Mouse (Mus musculus) NIH3T3 (cell line): ENCODE data around the gene Kcnk15.

ENCODE experiments used
- DNase-seq: peaks from one replicate; pipeline ENCODE4 v3.0.0-alpha.2; 2012; ENCODE audit warnings: low read depth

The Kcnk15 gene

GRCm38 (mm10) chr2:163853461-163853901 lies at the start of gene Kcnk15:
Kcnk15 (plus strand) TSS chr2:163853651.
- DNase-seq, result peak; percentile 35

DNA sequence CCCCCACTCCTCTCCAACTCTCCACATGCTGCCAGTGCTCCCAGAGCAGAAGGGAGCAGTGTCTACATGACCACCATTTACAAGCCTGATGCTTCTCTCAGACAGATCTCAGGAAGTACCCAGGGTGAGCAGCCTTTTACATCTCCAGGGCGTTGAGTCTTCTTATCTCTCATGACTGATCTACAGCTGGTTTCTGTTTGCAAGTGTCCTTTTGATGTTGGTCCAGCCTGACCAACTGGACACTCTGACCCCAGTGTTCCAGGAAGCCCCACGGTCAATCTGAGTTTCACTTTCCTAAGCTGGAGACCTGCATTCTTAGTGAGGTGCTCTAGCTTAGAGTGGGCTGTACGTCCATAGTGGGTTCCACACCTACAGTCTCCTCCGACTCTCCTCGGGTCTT lies 49.6 kb upstream of the Kcnk15 start:
- DNase-seq, result peak; percentile 31

- DNase-seq, result no peak
Observed at GRCm38 (mm10) chr2:163809166-163809565, 44.3 kb upstream of the Kcnk15 start.

GRCm38 (mm10) chr2:163809704-163810103 lies 43.7 kb upstream of the Kcnk15 start:
- no peak for DNase-seq

DNA sequence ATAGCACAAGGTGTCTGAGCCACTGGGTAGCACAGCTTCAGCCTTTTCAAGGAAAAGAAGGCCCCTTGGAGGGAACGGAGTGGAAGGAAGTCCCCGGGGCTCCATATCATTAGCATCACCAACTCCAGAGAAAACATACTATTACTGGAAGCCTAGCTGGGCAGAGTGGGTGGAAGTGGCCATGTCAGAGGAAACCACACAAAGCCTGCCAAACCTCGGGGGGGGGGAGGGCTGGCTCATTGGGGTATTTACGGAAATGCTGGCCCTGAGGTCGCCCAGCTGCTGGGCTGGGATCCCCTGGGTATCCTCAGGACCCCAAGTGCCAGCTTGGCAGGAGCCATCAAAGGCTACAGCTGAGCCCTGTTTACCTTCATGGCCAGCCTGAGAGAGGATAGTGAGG lies 40.4 kb upstream of the Kcnk15 start:
- DNase-seq, result peak; percentile 54

GRCm38 (mm10) chr2:163814739-163815465 lies 38.5 kb upstream of the Kcnk15 start:
- DNase-seq, result peak; percentile 89

DNA sequence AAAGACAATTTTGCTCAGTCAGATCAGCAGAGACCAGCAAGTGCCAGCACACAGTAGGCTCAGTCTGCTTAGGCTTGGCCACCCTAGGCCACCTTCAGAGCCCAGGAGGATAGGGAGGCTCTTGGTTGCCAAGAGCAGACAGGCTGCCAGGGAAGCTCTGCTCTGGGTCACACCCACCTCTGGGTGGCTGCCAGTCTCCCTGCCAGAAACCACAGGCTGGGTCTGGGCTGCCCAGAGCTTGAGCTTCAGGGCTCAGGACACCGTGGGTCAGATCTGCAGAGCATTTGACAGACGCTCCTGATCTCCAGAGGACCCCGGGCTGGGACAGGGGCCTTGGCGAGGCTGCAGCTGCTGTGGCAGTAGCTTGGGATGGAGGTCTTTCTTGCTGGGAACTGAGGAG lies 32.8 kb upstream of the Kcnk15 start, which contains the start of gene Ccn5:
TSS of gene Ccn5 (plus strand) at position 255 of the 400 bp plus-strand sequence.
- DNase-seq, result peak; percentile 93

- peak; percentile 85 for DNase-seq
Observed at GRCm38 (mm10) chr2:163823248-163823647, 30.2 kb upstream of the Kcnk15 start.

DNA sequence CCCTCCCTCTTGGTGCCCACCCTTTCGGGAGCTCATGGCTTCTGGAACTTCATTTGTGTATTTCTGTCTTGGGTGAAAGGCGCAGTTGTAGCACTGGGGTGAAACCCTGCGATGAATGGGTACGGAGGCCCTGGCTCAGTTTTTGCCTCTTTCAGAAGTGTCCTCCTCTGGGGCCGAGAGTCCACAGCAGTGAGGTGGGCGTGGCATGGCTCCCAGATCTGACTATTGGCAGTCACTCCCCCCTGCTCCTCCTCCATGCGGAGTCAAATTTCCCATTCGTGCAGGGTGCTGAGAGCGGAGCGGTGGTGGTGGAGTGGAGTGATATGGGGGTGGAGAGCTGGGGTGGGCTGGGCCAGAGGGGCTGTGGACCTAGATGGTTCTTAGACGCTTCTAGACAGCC lies 29.7 kb upstream of the Kcnk15 start:
- DNase-seq, result peak; percentile 71

GRCm38 (mm10) chr2:163825861-163826260 lies 27.6 kb upstream of the Kcnk15 start:
- DNase-seq, result no peak

- DNase-seq, result peak; percentile 71
Observed at GRCm38 (mm10) chr2:163826494-163826893, 27.0 kb upstream of the Kcnk15 start.

GRCm38 (mm10) chr2:163831163-163831562 lies 22.3 kb upstream of the Kcnk15 start:
- no peak for DNase-seq

GRCm38 (mm10) chr2:163838043-163838442 lies 15.4 kb upstream of the Kcnk15 start:
- peak; percentile 89 for DNase-seq

- DNase-seq, result no peak
Observed at GRCm38 (mm10) chr2:163839519-163839918, 13.9 kb upstream of the Kcnk15 start.

DNA sequence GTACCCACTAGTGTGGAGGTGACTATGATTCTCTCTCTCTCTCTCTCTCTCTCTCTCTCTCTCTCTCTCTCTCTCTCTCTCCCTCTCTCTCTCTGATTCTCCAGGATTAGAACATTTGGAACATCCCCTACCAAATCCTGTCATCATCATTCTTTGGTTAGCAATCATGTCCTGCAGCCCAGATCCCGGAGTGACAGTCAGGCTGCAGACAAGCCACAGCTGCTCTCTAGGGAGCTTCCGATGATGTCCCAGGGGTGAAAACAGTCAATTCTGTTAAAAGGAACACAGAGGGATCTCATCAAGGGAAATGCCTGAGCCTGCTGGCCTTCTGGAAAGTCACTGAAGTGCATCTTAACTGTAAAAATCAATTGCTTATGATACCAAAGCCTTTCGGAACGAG lies 11.4 kb upstream of the Kcnk15 start:
- DNase-seq, result no peak

GRCm38 (mm10) chr2:163857233-163857632 lies 3.8 kb downstream of the Kcnk15 start:
- DNase-seq, result no peak

DNA sequence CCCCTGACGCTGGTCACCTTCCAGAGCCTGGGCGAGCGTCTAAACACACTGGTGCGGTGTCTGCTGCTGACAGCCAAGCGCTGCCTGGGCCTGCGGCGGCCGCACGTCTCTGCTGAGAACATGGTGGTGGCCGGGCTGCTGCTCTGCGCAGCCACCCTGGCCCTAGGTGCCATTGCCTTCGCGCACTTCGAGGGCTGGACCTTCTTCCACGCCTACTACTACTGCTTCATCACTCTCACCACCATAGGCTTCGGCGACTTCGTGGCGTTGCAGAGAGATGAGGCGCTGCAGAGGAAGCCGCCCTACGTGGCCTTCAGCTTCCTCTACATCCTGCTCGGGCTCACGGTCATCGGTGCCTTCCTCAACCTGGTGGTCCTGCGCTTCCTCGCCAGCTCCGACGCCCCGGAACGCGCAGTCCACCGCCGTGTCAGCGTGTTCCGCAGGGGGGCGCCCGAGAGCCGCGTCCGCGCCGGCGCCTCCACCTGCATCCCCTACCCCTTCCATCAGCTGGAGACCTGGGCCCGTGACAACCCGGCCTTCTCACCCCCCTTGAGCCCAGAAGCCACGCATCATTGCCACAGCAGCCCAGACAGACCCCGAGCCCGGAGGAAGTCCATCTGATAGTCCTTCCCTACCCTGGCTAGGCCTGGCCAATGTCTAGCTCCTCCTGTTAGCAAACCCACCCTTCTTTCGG lies 5.0 kb downstream of the Kcnk15 start:
- no peak for DNase-seq

- DNase-seq, result no peak
Observed at GRCm38 (mm10) chr2:163865311-163865710, 11.9 kb downstream of the Kcnk15 start.

DNA sequence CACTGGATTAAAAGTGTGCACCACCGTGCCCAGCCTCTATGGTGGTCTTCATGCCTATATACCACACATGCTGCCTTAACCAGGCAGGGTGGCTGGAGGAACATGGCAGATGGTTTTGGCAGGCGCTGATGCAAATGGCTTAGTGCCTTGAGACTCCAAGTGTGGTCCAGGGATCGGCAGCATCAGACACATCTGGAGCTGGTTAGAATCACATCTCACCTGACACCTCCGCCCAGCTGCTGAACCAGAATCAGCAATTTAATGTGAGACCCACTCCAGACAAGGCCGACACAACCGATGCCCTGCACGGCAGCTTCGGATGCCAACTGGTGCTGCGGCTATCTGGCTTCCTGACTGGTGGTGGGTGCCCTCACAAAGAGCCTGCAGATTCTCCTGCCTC lies 12.6 kb downstream of the Kcnk15 start:
- no peak for DNase-seq

DNA sequence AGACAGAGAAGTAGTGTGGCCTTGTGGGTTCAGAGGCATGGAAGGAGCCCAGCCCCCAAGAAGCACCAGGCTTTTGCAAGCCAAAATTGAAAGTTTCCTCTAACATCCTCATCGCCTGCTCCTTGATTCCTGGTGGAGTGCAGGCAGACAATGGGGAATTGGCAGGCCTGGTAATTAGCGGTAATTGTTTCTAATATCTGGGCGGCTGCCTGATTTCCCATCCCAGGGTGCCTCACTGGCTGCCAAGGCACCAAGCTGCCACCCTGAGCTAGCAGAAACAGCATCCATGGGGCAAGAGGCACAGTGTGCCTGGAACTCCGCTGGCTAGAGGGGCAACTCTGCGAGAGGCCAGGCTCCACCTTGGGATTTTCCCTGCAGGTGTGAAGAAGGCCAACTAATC lies 16.3 kb downstream of the Kcnk15 start:
- no peak for DNase-seq

- no peak for DNase-seq
Observed at GRCm38 (mm10) chr2:163871266-163871665, 17.8 kb downstream of the Kcnk15 start.

DNA sequence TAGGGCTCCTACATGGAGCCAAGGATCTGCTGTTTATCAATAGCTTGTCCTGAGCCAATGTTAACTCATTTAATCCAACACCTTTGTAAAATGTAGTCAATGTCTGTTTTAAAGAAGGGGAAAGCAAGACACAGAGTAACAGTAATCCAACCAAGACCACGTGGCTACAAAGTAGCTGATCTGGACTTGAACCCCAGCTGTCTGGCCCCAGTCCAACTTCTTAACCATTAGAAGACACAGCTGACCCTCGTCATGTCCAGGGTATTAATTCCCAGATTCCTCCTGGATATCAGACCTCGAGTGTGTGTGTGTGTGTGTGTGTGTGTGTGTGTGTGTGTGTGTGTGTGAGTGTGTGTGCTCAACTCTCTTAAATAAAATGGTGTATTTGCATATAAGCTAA lies 18.5 kb downstream of the Kcnk15 start:
- DNase-seq, result no peak

DNA sequence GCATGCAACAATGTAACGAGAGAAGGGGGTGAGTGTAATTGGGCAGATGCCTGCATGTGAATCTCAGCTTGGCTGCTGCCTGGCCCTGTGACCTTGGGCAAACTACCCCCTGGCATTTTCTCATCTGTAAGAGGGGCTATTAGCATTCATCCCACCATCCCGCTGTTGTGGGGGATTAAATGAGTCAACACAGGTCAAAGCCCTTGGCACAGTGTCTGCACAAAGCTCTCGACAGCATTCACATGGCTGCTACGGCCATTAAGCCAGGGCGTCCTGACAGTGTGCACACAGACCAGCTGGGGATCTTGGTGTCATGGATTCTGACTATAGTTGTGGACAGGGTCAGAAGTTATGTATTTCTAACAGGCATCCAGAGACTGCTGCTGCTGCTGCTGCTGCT lies 21.4 kb downstream of the Kcnk15 start:
- DNase-seq, result no peak
